Mouse (Mus musculus) lung, postnatal 0 days (tissue): ENCODE data around the gene Vav3. TPM values are rescaled to one million over a fixed set of nuclear protein-coding genes. Genes with fewer than 3 reads are reported as not detected.

Experiments used
- ATAC-seq: fragments of 200-750 bp; cut with Nextera tagmentation; 2 replicates; pipeline ENCODE4 v1.8.0; 2017; ENCODE audit warnings: moderate library complexity
- DNase-seq: peaks from one replicate; pipeline ENCODE4 v3.0.0-alpha.2; 2016; ENCODE audit warnings: low spot score
- H3K27ac ChIP-seq: fragments of 300-500 bp; sonication (generic); 2 replicates; pipeline ENCODE4 v1.5.1; 2014; ENCODE audit warnings: antibody characterized with exemption, mild to moderate bottlenecking, low read length, mixed read lengths
- H3K27me3 ChIP-seq: fragments of 300-500 bp; sonication (generic); replicated peaks from 2 replicates; pipeline ENCODE4 v1.6.1; 2014; ENCODE audit warnings: low read length, mixed read lengths; ENCODE audit not compliant: insufficient read depth
- H3K36me3 ChIP-seq: fragments of 300-500 bp; sonication (generic); 2 replicates; pipeline ENCODE4 v1.6.1; 2014; ENCODE audit warnings: low read length, mixed read lengths; ENCODE audit not compliant: insufficient read depth
- H3K4me1 ChIP-seq: fragments of 300-500 bp; sonication (generic); 2 replicates; pipeline ENCODE4 v1.6.1; 2014; ENCODE audit warnings: antibody characterized with exemption, low read depth, low read length, mixed read lengths; ENCODE audit not compliant: insufficient read depth
- H3K4me2 ChIP-seq: fragments of 300-500 bp; sonication (generic); replicated peaks from 2 replicates; pipeline ENCODE4 v1.6.1; 2014; ENCODE audit warnings: low read depth, mild to moderate bottlenecking, low read length, moderate library complexity, mixed read lengths
- H3K4me3 ChIP-seq: fragments of 300-500 bp; sonication (generic); 2 replicates; pipeline ENCODE4 v1.5.1; 2014; ENCODE audit warnings: low read depth, low read length
- H3K9ac ChIP-seq: fragments of 300-500 bp; sonication (generic); replicated peaks from 2 replicates; pipeline ENCODE4 v1.6.1; 2014; ENCODE audit warnings: low read depth, mild to moderate bottlenecking
- H3K9me3 ChIP-seq: fragments of 300-500 bp; sonication (generic); 2 replicates; pipeline ENCODE4 v1.6.1; 2016; ENCODE audit warnings: low read length, mixed read lengths
- CTCF ChIP-seq: IDR thresholded peaks from 2 replicates; pipeline ENCODE4 v1.5.1; 2016; ENCODE audit warnings: antibody characterized with exemption, mild to moderate bottlenecking
- EP300 ChIP-seq: IDR thresholded peaks from 2 replicates; pipeline ENCODE4 v1.6.1; 2016; ENCODE audit warnings: antibody characterized with exemption, mild to moderate bottlenecking, control low read depth
- WGBS: fragments of 180-500 bp; shearing (Covaris S2); extraction: QIAGEN DNeasy Blood & Tissue Kit; methylation state at CpG from one replicate; pipeline ENCODE4 v1.1.7; 2014; 5-methylcytosine and 5-hydroxymethylcytosine counted together
- polyA plus RNA-seq: library from polyadenylated mRNA; unstranded; fragments of >200 nt; fragmentation: Nextera tagmentation; extraction: Ambion mirVana; gene quantifications from 2 replicates; pipeline ENCODE4 v1.2.1, GENCODE M21; 2015

The Vav3 gene
- polyA plus RNA-seq, 1 experiment from 2014 or later, result 11.9 TPM

- Histone ChIP-seq H3K4me2 (no peak overlapping the region), H3K27ac (no peak overlapping the region), H3K36me3 (no peaks in the 10 kb centered on the region), H3K4me3 (no peak overlapping the region), H3K9me3 (no peaks in the 10 kb centered on the region), H3K4me1 (no peaks in the 10 kb centered on the region), H3K9ac (no peak overlapping the region), H3K27me3 (no peaks in the 10 kb centered on the region)
- ATAC-seq (no peak), DNase-seq (peak; percentile 35)
- TF ChIP-seq EP300, result no peak
- TF ChIP-seq CTCF, result no peak
- 76% methylated on average over 18 of the region's 18 CpGs for WGBS
These were observed 30.9 kb upstream of the Vav3 start for GRCm38 (mm10) chr3:109309317-109310265.

GRCm38 (mm10) chr3:109311172-109311824 lies 29.2 kb upstream of the Vav3 start:
- Histone ChIP-seq H3K4me1 (no peaks in the 10 kb centered on the region), H3K4me2 (no peak overlapping the region), H3K9me3 (no peaks in the 10 kb centered on the region), H3K4me3 (no peak overlapping the region), H3K27ac (no peak overlapping the region), H3K27me3 (no peaks in the 10 kb centered on the region), H3K36me3 (no peaks in the 10 kb centered on the region), H3K9ac (no peak overlapping the region)
- DNase-seq (no peak), ATAC-seq (no peak)
- WGBS, result 71% methylated on average over 6 of the region's 6 CpGs
- TF ChIP-seq EP300 (no peak), CTCF (no peak)

GRCm38 (mm10) chr3:109311875-109312274 lies 28.6 kb upstream of the Vav3 start:
- Histone ChIP-seq H3K36me3 (no peaks in the 10 kb centered on the region), H3K9me3 (no peaks in the 10 kb centered on the region), H3K4me2 (no peak overlapping the region), H3K27ac (no peak overlapping the region), H3K9ac (no peak overlapping the region), H3K27me3 (no peaks in the 10 kb centered on the region), H3K4me3 (no peak overlapping the region), H3K4me1 (no peaks in the 10 kb centered on the region)
- DNase-seq, result no peak
- 77% methylated on average over 3 of the region's 3 CpGs for WGBS
- TF ChIP-seq CTCF (no peak), EP300 (no peak)
- ATAC-seq, result no peak

GRCm38 (mm10) chr3:109313501-109313900 lies 27.0 kb upstream of the Vav3 start:
- DNase-seq (no peak), ATAC-seq (no peak)
- TF ChIP-seq EP300 (no peak), CTCF (no peak)
- no peaks in the 10 kb centered on the region for H3K4me1 ChIP-seq
- no peaks in the 10 kb centered on the region for H3K27me3 ChIP-seq
- 29% methylated on average over 2 of the region's 2 CpGs for WGBS
- no peak overlapping the region for H3K4me2 ChIP-seq
- no peak overlapping the region for H3K9ac ChIP-seq
- no peaks in the 10 kb centered on the region for H3K9me3 ChIP-seq
- no peaks in the 10 kb centered on the region for H3K36me3 ChIP-seq
- no peak overlapping the region for H3K27ac ChIP-seq
- no peak overlapping the region for H3K4me3 ChIP-seq

GRCm38 (mm10) chr3:109322225-109322624 lies 18.2 kb upstream of the Vav3 start:
- no peak overlapping the region for H3K27ac ChIP-seq
- TF ChIP-seq EP300 (no peak), CTCF (no peak)
- no peaks in the 10 kb centered on the region for H3K4me1 ChIP-seq
- H3K4me2 ChIP-seq, result no peak overlapping the region
- no peaks in the 10 kb centered on the region for H3K27me3 ChIP-seq
- DNase-seq, result no peak
- H3K4me3 ChIP-seq, result no peak overlapping the region
- ATAC-seq, result no peak
- no peaks in the 10 kb centered on the region for H3K9me3 ChIP-seq
- no peaks in the 10 kb centered on the region for H3K36me3 ChIP-seq
- H3K9ac ChIP-seq, result no peak overlapping the region

GRCm38 (mm10) chr3:109323447-109324300 lies 16.8 kb upstream of the Vav3 start:
- 53% methylated on average over 7 of the region's 7 CpGs for WGBS
- H3K36me3 ChIP-seq, result no peaks in the 10 kb centered on the region
- no peaks in the 10 kb centered on the region for H3K4me1 ChIP-seq
- no peak overlapping the region for H3K4me2 ChIP-seq
- no peaks in the 10 kb centered on the region for H3K9me3 ChIP-seq
- H3K27me3 ChIP-seq, result no peaks in the 10 kb centered on the region
- ATAC-seq (no peak), DNase-seq (peak; percentile 14)
- no peak overlapping the region for H3K4me3 ChIP-seq
- no peak overlapping the region for H3K27ac ChIP-seq
- TF ChIP-seq CTCF (no peak), EP300 (no peak)
- H3K9ac ChIP-seq, result no peak overlapping the region
